Mouse (Mus musculus) stomach, postnatal 0 days (tissue): ENCODE results near the gene Sept9.

ENCODE experiments used
- CTCF ChIP-seq: IDR thresholded peaks from 2 replicates; pipeline ENCODE4 v1.5.1; 2016; ENCODE audit warnings: antibody characterized with exemption, low read depth, mild to moderate bottlenecking, moderate library complexity
- EP300 ChIP-seq: optimal IDR thresholded peaks from 2 replicates; pipeline ENCODE3; 2016; ENCODE audit warnings: antibody characterized with exemption

- 0 out of 2 replicates have a peak, but pooled peaks have one; percentile 1 for TF ChIP-seq CTCF
- no peak for TF ChIP-seq EP300
Observed at GRCm38 (mm10) chr11:117338503-117338902, 139.0 kb downstream of the Sept9 start.
